Mouse (Mus musculus) liver, embryonic 14.5 days (tissue): ENCODE data around the gene Samd8.

Experiments used
- CTCF ChIP-seq: IDR thresholded peaks from 2 replicates; pipeline ENCODE4 v1.5.1; 2016; ENCODE audit warnings: antibody characterized with exemption, low read depth, control low read depth
- EP300 ChIP-seq: IDR thresholded peaks from 2 replicates; pipeline ENCODE4 v1.6.1; 2016; ENCODE audit warnings: antibody characterized with exemption, low read depth

DNA sequence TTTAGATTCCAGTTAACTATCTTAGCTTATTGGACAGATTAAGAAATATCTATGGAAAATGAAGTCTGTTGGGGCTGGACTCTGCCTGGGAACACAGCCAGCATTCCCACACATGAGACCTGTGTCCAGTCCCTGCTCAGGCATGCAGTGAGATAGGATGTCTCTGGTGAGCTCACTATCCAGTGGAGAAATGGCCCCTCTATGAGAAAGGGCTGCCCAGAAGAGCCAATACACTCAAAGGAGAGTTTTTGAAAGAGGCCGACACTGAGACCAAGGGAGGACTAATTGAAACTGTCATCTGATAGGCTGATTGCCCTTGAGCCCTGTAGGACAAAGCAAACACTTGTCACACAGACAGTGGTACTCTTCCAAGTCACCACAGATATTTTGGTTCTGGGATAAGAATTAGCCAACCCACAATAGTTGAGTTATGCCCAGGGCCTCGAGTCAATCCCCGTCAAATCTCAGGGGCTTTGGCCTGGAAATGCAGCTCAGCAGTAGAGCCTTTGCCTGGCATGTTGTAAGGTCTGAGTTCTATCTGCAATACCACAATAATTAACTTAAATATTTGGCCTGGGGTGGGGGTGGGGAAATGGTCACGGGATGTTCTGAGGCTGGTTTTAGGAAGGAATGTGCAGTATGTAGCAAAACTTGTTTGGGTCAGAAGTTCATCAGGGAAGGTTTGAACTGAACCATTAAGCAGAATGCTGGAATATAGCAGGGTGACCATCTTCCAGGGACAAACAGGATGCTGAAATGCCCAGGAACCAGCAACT lies 29.7 kb upstream of the Samd8 start:
- TF ChIP-seq CTCF (no peak), EP300 (no peak)
